Mouse (Mus musculus) T-helper 1 cell (primary cell): ENCODE results near the gene Actn2.

Source experiments
- in situ Hi-C: fragments of 300-600 bp; cut with MboI, MseI; formaldehyde crosslinking; loops from one replicate; pipeline ENCODE4 v1.15.1; 2025; ENCODE audit warnings: high pct_unique_total_duplicates

Actn2 gene

DNA sequence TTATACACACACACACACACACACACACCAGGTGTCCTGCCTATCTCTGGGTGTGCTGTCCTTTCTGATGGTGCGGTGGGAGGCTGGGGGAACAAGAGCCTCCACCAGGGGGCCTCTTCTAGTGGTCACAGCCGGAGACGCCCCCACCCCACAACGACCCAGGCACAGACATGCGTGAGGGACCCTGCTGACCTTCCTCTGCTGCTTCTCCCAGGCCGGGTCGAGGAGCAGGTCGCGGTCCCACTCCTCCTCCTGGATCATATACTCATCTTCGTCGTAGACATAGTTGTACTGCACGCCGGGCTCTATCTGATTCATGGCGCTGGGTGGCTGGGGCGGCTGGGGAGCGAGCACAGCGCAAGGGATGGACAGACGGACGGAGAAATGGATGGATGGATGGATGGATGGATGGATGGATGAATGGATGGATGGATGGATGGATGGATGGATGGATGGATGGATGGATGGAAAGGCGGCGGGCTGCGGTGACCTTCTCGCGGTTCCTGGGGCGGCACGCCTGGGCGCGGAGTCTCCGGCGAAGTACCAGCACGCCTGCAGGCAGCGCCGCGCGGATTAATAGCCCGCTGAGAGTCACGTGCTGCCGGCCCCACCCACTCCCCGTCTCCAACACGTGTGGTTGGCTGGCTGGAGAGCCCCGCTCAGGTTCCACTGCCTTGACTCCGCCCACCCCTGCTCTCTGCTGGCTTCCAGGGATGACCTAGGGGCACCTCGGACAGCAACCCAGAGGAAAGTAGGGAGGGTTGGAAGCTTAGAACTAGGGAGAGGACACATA, at the start of gene Actn2:
Gene Actn2, minus strand, starts transcription at position 578 of the 793 bp plus-strand sequence.
- in situ Hi-C loops, result no loop called here

DNA sequence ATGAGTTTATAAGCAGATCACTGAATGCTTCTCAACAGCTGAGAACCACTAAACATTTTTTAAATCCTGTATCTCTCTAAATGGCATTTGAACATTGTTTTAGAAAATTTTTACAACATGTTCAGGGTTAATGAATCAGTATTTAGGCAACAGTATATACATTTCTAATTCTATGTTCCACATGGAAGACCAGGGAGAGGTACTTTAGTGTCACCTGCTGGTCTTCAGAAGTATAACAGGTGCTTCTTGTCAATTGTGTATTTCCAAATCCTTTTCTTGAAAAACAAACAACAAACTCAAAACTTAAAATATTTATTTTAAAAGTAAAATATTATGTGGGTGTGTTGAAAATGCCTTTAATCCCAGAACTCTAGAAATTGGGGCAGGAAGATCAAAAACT, 45.7 kb upstream of the Actn2 start:
- in situ Hi-C loops, result no loop called here

DNA sequence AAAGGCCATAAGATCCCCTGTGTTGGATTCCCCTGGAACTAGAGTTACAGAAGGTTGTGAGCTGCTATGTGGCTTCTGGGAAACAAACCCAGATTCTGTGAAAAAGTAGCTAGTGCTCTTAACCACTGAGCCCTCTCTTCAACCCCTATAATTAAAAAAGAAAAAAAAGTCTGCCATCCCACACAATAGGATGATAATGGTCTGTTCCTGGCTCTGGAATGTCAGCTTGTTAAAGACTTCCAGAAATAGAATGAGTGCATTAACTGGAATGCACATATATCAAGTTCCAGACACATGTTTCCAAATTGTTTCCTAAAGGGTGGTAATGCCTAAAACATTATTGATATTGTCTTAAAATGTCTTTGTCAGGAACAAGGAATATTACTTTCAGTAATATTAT, 44.2 kb upstream of the Actn2 start:
- in situ Hi-C loops, result no loop called here

DNA sequence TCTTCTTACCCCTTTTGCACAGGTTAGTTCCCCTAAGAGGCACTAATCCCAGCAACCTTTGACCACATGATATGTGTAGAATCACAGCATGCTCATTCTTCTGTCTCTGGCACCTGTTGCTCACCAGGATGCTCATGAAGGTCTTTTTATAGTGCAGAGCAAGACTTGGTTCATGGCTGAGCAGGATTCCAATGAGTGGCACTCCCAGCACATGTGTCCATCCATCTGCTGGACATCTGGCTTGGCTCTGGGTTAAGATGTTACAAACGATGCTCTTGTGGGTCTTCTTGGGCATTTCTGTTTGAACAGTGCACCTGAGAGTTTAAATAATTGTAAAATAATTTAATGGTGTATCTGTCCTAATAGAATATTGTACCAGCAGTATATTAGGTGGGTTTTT, 36.2 kb upstream of the Actn2 start:
- in situ Hi-C loops, result loop anchor here (10.0 kb wide), 1 partner anchor 1922 kb away; no protein-coding TSS in a partner anchor

DNA sequence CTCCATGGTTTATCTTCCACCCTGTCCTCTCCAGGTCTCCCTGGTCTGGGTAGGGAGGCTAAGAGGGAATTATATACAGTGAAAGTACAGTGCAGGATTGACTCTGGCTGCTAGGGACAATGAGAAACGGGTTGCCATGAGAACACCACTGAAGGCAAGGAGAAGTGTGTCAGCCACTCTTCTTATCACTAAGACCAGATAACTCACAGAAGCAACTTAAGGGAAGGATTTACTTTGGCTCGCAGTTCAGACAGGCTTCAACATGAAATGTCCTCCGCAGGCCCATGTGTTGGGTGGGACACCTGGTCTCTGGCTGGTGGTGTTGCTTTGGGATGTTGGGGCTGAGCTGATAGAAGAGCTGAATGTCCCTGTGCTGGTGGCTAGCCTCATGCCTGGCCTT, 32.2 kb upstream of the Actn2 start:
- in situ Hi-C loops, result loop anchor here (10.0 to 25.0 kb wide), 2 partner anchors 1015 to 1918 kb away; partner anchors contain the start of gene Gpr137b

DNA sequence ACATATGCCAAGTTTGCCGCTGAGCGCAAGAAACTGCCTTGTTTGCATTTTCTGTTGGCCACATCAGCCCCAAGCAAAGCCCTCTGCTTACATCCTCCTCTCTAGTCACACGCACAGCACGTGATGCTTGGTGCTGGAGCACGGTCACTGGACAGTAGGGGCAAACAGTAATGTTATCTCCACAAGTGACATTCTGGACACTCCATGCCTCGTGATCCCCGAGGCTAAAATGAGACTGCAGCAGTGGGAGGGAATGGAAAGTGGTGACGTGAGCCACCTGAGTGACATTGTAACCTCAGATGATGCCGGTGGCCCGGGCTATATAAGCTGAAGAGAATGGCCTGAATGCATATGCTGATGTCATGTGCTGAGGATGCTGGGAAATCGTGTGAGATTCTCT, 29.4 kb upstream of the Actn2 start:
- in situ Hi-C loops, result loop anchor here (10.0 to 25.0 kb wide), 3 partner anchors 1017 to 1915 kb away; partner anchors contain the start of gene Gpr137b

DNA sequence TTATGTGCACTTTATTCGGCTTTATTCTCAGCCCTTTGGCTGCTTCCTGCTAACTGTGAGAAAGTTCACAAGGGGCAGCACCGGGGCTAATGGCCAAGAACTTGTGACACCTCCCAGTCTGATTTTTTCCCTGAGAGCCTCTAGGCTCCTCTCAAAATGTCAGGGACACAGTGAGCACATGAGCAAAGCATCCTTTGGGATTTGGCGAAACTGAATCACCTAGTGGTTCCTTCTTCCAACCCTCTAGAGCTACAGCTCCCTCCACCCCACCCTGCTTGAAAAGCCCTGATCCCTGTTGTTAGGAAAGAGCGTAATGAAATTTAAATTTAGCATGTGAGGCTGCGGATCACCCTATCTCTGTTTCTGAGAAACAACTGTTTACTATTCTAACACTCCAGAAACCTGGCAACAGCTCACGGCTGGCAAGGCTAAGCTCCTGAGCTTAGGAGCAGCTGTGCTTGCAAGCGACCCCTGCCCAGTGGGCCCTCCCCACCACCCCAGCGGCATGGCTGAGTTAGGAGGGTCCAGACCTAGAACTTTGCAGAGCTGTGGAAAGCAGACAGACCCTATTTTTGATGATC, 28.6 kb upstream of the Actn2 start:
- in situ Hi-C loops, result loop anchor here (10.0 to 25.0 kb wide), 2 partner anchors 1018 to 1734 kb away; partner anchors contain the start of gene Gpr137b

DNA sequence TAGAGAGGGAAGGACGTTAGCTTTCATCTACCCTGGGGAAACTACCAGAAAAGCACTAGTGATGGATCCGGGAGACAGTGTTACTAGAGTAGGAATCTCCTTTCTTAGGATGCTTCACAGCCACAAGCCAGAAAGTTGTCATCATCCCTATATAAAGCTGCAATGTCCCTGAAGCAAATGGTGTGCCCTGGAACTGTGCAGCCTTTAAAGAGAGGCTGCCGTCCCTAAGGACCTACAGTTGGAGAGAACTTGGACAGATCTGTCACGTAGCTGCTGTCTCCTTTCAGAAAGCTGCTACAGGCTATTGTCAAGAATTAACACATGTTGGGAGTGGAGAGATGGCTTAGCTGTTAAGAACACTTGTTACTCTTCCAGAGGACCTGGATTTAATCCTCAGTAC, 20.9 kb upstream of the Actn2 start:
- in situ Hi-C loops, result loop anchor here (10.0 to 25.0 kb wide), 2 partner anchors 1026 to 1727 kb away; partner anchors contain the start of gene Gpr137b

DNA sequence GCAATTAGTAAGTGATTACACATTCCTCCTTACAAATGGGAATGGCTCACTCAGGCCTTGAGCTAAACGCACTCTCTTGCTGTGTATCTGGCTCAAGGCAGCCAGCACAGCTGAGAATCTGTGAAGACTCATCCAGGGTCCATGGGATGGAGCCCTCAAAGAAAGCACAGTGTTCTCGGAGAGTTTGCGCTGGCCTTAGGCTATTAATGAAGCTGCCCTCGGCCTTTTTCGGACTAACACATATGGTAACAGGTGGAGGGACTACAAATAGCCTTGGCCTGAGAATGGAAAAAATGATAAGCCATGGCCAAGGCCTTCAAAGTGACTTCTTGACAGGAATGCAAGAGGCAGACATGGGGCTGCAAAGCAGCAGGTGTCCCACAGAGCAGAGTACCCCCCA, 17.0 kb upstream of the Actn2 start:
- in situ Hi-C loops, result loop anchor here (25.0 kb wide), 1 partner anchor 1030 kb away; the partner anchor contains the start of gene Gpr137b

DNA sequence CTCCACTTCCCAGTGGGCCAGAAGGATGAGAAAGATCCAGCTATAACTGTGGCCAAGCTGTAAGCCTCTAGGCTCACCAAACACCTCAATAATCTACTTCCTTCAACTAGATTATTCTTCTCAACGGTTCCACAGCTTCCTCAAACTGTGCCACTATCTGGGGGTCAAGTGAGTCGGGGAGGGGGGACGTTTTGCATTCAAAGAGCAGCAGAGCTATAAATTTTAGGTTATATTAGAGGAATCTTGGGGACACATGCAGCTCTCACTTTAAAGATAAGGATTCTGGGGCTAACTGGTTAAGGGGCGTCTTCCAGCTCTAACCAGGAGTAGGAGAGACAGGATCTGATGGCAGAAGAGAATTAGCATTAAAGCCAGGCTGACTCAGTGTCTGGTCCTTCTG, 15.6 kb upstream of the Actn2 start:
- in situ Hi-C loops, result loop anchor here (25.0 kb wide), 1 partner anchor 1031 kb away; the partner anchor contains the start of gene Gpr137b

DNA sequence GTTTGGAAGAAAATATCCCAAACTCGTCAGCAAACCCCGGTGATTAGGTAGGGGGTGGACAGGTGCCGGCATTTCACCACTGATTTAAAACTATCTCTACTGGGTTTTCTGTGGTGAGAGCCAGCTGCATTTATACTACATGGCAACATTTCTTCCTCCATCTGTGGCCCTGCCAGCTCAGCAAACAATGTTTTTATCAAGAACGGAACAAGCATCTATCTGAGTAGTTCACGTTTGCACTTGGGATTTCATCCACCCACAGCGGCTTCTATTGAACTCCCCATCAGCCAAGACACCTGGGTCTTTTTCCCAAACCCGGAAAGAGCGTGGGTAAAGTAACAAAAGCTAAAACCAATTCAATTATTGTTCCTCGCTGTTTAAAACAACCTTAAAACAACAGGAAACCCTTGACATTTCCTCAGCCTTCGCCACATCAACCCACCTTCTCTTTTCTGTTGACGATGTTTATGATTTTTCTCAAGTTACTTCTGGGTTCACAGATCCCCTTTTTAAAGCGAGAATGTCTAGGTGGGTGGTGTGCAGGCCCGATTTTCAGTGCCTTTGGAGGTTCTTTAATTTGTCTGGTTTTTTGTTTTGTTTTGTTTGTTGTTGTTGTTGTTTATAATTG, 8.8 kb upstream of the Actn2 start:
- in situ Hi-C loops, result no loop called here

DNA sequence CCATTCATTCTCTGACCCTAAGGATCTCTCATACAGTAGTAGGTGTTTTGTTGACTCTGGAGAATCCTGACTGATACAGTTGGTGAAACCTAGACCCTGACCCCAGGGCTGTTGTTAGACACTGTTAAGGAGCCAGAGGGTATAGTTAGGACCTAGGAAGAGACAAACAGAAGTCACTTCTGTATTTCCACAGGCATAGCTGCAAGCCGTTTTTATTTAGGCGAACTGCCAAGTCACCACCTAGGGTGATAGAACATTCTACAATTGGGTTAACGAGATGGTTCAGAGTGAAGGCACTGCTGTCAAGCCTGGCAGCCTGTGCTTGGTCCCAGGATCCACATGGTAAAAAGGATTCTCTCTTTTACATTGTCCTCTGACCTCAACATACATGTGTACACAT, 6.3 kb upstream of the Actn2 start:
- in situ Hi-C loops, result no loop called here

DNA sequence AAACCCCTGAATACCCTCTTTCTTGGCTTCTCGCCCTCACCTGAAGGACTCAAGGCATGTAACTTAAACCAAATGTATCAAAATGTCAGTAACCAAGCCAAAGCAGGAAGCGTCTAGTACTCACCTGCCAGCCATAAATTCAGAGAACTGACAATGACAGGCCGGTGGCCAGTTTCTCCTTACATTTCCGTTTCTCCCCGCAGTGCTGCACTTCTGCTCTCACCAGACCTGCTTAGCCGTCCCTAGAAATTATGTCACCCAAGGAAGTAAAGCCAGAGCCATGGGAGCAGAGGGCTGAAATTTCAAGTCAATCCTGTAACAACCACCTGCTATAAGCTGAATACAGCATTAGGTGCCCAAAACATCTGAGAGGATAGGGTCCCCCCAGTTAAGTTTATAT, 887 bp upstream of the Actn2 start:
- in situ Hi-C loops, result no loop called here

DNA sequence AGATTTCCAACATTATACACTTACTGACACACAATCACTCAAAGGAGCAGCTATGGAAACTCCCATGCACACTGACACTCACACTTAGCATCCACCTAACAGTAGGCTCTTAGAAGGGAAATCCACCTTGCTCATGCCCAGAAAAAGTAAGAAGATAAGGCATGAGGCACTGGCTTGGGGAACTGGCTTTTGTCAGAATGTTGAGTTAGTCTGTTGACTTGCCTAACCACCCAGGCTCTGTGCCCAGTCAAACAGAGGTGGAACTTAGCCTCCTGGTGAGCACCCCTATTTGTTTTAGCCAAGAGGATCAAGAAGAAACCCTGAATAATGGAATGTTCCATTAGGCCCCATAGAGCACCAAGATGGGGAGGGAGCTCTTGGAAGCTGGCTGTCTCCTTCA, 1.1 kb downstream of the Actn2 start:
- in situ Hi-C loops, result loop anchor here (10.0 kb wide), 1 partner anchor 65 kb away; no protein-coding TSS in a partner anchor

DNA sequence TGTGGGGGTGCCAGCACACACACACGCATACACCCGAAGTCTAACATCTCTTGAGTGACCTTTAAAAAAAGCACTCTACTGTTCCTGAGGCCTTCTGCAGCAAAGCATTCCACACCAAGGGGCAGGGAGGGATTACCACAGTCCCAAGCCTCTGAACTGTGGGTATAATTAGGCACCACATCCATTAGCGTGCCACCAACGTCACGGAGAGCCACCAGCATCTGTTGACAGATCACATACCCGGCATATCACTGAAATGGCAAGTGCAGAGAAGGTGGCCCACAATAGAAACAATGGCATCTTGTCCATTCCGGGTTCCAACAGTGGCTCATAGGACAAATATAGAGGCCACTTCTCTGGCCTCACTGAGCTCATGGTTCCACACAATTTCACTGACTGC, 2.8 kb downstream of the Actn2 start:
- in situ Hi-C loops, result loop anchor here (10.0 kb wide), 1 partner anchor 63 kb away; no protein-coding TSS in a partner anchor

DNA sequence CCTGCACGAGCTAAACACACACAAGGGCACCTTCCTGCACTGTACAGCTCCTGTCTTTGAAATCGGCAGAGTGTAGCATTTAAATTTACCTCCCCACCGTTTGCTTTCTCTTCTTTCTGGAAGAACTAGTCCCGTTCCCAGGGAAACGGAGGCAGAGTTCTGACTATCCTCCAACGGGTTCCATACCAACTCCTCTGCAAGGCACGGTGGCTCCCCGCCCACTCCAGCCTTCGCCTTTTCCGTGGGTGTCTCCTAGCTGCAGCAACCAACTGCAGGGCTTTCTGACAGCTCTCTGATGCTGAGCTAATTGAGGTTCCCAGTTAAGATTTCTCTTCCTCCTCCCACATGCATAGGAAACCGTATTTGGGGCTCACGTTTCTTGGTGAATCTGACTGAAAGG, 6.5 kb downstream of the Actn2 start:
- in situ Hi-C loops, result loop anchor here (5.0 to 10.0 kb wide), 2 partner anchors 58 to 59 kb away; no protein-coding TSS in a partner anchor

DNA sequence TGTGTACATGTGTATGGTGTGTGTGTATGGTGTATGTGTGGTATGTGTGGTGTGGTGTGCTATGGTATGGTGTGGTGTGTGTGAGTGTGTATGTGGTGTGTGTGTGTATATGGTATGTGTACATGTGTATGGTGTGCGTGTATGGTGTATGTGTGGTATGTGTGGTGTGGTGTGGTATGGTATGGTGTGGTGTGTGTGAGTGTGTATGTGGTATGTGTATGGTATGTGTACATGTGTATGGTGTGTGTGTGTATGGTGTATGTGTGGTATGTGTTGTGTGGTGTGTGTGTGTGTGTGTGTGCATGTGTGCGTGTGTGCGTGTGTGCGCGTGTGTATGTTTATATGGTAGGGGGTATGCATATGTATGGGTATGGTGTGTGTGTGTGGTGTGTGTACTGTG, 9.0 kb downstream of the Actn2 start:
- in situ Hi-C loops, result loop anchor here (5.0 to 10.0 kb wide), 2 partner anchors 57 to 61 kb away; no protein-coding TSS in a partner anchor

DNA sequence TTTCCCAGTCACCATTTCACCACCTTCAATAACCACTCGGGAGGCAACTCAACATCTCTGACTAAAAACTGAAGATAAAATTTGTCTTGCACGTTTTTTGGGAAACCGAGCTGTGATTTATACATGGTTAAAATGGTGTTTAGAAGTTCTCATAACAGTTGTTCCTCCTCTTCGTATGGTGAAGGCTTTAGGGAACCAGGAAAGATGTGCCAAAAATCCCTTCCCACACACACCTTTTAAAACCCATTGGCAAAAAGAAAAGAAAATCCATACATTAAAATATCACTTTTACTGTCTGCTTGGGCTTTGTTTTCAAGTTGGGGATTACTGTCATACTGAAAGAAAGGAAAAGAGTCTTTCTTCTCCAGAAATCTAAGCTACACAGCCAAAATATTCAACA, 12.2 kb downstream of the Actn2 start:
- in situ Hi-C loops, result loop anchor here (10.0 kb wide), 1 partner anchor 1974 kb away; no protein-coding TSS in a partner anchor

DNA sequence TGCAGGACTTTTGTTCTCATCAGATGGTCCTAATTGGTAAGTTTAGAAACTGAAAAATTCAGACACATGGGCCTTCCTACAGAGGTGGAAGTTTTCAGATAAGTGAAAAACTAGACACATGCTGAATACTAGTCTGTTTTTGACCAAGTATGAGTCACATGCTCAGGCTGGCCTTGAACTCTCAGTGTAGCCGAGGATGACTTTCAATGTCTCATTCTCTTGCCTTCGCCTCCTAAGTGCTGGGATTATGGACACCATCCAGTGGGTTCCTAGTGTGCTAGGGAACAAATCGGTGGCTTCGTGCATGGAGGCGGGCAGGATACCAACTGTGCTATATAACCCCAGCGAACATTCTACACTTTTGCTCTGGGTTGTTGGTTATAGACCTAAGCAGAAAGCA, 13.0 kb downstream of the Actn2 start:
- in situ Hi-C loops, result loop anchor here (10.0 kb wide), 1 partner anchor 1973 kb away; no protein-coding TSS in a partner anchor

DNA sequence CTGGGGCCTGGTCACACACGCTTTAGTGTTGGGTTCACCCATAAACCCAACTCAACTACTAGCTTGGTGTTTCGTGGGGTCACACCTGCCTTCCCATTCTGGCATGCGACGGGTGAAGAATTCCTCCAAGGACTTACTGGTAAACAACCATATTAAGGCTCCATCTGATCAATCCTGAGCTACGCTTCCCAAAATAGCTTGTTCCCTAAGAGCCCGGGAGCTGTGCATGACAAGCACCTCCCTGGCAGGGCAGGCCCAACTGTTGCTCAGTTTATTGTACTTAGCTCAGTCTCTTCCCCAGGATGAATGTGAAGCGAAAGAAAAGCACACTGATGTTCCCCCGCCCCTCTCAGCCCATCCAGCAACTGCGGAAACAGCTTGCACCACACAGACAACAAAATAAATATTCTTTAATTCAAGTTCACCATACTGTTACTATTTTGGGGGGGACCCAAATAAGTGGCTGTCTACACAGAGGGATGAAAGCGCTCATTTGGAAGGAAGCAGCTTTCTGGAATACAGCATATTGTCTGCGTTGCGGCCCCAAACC, 17.4 kb downstream of the Actn2 start:
- in situ Hi-C loops, result loop anchor here (10.0 kb wide), 1 partner anchor 1968 kb away; no protein-coding TSS in a partner anchor

DNA sequence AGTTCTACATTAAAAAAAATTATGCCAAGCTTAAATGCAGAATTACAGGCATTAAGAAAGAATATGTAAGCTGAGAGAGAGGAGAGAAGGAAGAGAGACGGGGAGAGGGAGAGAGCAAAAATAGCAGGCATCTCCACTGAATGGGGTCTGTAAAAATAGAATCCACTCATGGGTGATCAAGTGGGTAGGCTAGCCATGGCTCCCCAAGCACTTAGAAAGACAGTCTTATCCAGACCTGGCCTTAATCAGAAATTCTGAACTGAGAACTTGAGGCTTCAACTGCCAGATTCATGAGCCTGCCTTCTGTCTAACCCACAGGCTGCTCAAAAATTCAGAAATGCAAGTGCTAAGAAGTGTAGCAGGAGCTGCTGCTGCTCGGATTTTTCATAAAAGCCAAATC, 20.4 kb downstream of the Actn2 start:
- in situ Hi-C loops, result loop anchor here (10.0 kb wide), 1 partner anchor 1965 kb away; no protein-coding TSS in a partner anchor
